Mouse (Mus musculus): ENCODE results near the gene Afg1l. TPM values are rescaled to one million over a fixed set of nuclear protein-coding genes. Genes with fewer than 3 reads are reported as not detected.

Gene Afg1l
- polyA plus RNA-seq, 1 experiment from 2014 or later: 15.3 TPM

GRCm38 (mm10) chr10:42297109-42297508 lies 181.3 kb downstream of the Afg1l start:
- H3K4me3 ChIP-seq (ENCODE audit: low read length): no peak overlapping the region
- no peaks in the 10 kb centered on the region for H3K9me3 ChIP-seq (ENCODE audit: control insufficient read depth, low read length)
- no peaks in the 10 kb centered on the region for H3K4me1 ChIP-seq (ENCODE audit: control insufficient read depth, insufficient read depth, low read length)
- H3K4me2 ChIP-seq (ENCODE audit: low read depth, low read length): no peak overlapping the region
- no peaks in the 10 kb centered on the region for H3K36me3 ChIP-seq (ENCODE audit: control insufficient read depth, insufficient read depth, low read length)
- no peak overlapping the region for H3K9ac ChIP-seq (ENCODE audit: low read depth, low read length)
- 84% methylated on average over 2 of the region's 2 CpGs for WGBS
- ATAC-seq: no peak
- no peaks in the 10 kb centered on the region for H3K27me3 ChIP-seq (replicated peaks; ENCODE audit: control insufficient read depth, insufficient read depth, low read length)
- H3K27ac ChIP-seq (ENCODE audit: low read length): no peak overlapping the region

GRCm38 (mm10) chr10:42296559-42296958 lies 181.8 kb downstream of the Afg1l start:
- no peaks in the 10 kb centered on the region for H3K9me3 ChIP-seq (ENCODE audit: control insufficient read depth, low read length)
- WGBS: 67% methylated on average over 4 of the region's 4 CpGs
- H3K27me3 ChIP-seq (replicated peaks; ENCODE audit: control insufficient read depth, insufficient read depth, low read length): no peaks in the 10 kb centered on the region
- H3K9ac ChIP-seq (ENCODE audit: low read depth, low read length): no peak overlapping the region
- no peak overlapping the region for H3K4me3 ChIP-seq (ENCODE audit: low read length)
- H3K27ac ChIP-seq (ENCODE audit: low read length): no peak overlapping the region
- ATAC-seq: no peak
- no peaks in the 10 kb centered on the region for H3K36me3 ChIP-seq (ENCODE audit: control insufficient read depth, insufficient read depth, low read length)
- no peak overlapping the region for H3K4me2 ChIP-seq (ENCODE audit: low read depth, low read length)
- no peaks in the 10 kb centered on the region for H3K4me1 ChIP-seq (ENCODE audit: control insufficient read depth, insufficient read depth, low read length)

GRCm38 (mm10) chr10:42295028-42295427 lies 183.3 kb downstream of the Afg1l start:
- no peak overlapping the region for H3K9ac ChIP-seq (ENCODE audit: low read depth, low read length)
- H3K27ac ChIP-seq (ENCODE audit: low read length): no peak overlapping the region
- H3K4me2 ChIP-seq (ENCODE audit: low read depth, low read length): no peak overlapping the region
- no peaks in the 10 kb centered on the region for H3K9me3 ChIP-seq (ENCODE audit: control insufficient read depth, low read length)
- no peak overlapping the region for H3K4me3 ChIP-seq (ENCODE audit: low read length)
- H3K27me3 ChIP-seq (replicated peaks; ENCODE audit: control insufficient read depth, insufficient read depth, low read length): no peaks in the 10 kb centered on the region
- H3K4me1 ChIP-seq (ENCODE audit: control insufficient read depth, insufficient read depth, low read length): no peaks in the 10 kb centered on the region
- WGBS: 13% methylated on average over 1 of the region's 1 CpGs
- no peak for ATAC-seq
- no peaks in the 10 kb centered on the region for H3K36me3 ChIP-seq (ENCODE audit: control insufficient read depth, insufficient read depth, low read length)

GRCm38 (mm10) chr10:42294392-42294791 lies 184.0 kb downstream of the Afg1l start:
- Histone ChIP-seq H3K27ac (ENCODE audit: low read length) (no peak overlapping the region), H3K4me3 (ENCODE audit: low read length) (no peak overlapping the region), H3K9me3 (ENCODE audit: control insufficient read depth, low read length) (no peaks in the 10 kb centered on the region), H3K9ac (ENCODE audit: low read depth, low read length) (no peak overlapping the region), H3K36me3 (ENCODE audit: control insufficient read depth, insufficient read depth, low read length) (no peaks in the 10 kb centered on the region), H3K27me3 (replicated peaks; ENCODE audit: control insufficient read depth, insufficient read depth, low read length) (no peaks in the 10 kb centered on the region), H3K4me2 (ENCODE audit: low read depth, low read length) (no peak overlapping the region), H3K4me1 (ENCODE audit: control insufficient read depth, insufficient read depth, low read length) (no peaks in the 10 kb centered on the region)
- no peak for ATAC-seq
- 56% methylated on average over 2 of the region's 2 CpGs for WGBS

- ATAC-seq: no peak
- no peak overlapping the region for H3K27ac ChIP-seq (ENCODE audit: low read length)
- no peak overlapping the region for H3K4me2 ChIP-seq (ENCODE audit: low read depth, low read length)
- H3K4me1 ChIP-seq (ENCODE audit: control insufficient read depth, insufficient read depth, low read length): no peaks in the 10 kb centered on the region
- no peaks in the 10 kb centered on the region for H3K9me3 ChIP-seq (ENCODE audit: control insufficient read depth, low read length)
- no peaks in the 10 kb centered on the region for H3K27me3 ChIP-seq (replicated peaks; ENCODE audit: control insufficient read depth, insufficient read depth, low read length)
- H3K4me3 ChIP-seq (ENCODE audit: low read length): no peak overlapping the region
- H3K9ac ChIP-seq (ENCODE audit: low read depth, low read length): no peak overlapping the region
- 56% methylated on average over 4 of the region's 4 CpGs for WGBS
- no peaks in the 10 kb centered on the region for H3K36me3 ChIP-seq (ENCODE audit: control insufficient read depth, insufficient read depth, low read length)
Observed at GRCm38 (mm10) chr10:42293877-42294276, 184.5 kb downstream of the Afg1l start.

- H3K4me3 ChIP-seq (ENCODE audit: low read length): no peak overlapping the region
- no peak overlapping the region for H3K9ac ChIP-seq (ENCODE audit: low read depth, low read length)
- ATAC-seq: no peak
- H3K4me1 ChIP-seq (ENCODE audit: control insufficient read depth, insufficient read depth, low read length): no peaks in the 10 kb centered on the region
- WGBS: 65% methylated on average over 5 of the region's 5 CpGs
- no peaks in the 10 kb centered on the region for H3K27me3 ChIP-seq (replicated peaks; ENCODE audit: control insufficient read depth, insufficient read depth, low read length)
- H3K9me3 ChIP-seq (ENCODE audit: control insufficient read depth, low read length): no peaks in the 10 kb centered on the region
- no peak overlapping the region for H3K27ac ChIP-seq (ENCODE audit: low read length)
- no peak overlapping the region for H3K4me2 ChIP-seq (ENCODE audit: low read depth, low read length)
- no peaks in the 10 kb centered on the region for H3K36me3 ChIP-seq (ENCODE audit: control insufficient read depth, insufficient read depth, low read length)
Observed at GRCm38 (mm10) chr10:42291360-42291759, 187.0 kb downstream of the Afg1l start.

DNA sequence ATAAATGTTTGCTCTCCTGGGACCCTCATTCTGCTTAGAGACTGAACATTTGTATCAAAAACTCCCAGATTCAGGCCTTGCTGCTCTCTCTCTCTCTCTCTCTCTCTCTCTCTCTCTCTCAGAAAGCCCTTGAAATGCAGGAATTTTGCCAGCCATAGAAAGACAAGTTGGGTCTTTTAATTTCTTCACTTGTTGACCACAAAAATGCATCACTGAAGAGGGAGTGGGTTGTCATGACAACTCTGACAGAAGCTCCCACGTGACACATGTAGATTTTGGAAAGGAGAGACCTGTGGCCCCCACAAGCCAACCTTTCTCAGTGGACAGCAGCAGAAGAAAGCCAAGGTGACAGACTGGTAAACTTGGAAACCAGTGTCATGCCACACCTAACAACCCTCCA lies 190.7 kb downstream of the Afg1l start:
- Histone ChIP-seq H3K9me3 (ENCODE audit: control insufficient read depth, low read length) (no peaks in the 10 kb centered on the region), H3K4me3 (ENCODE audit: low read length) (no peak overlapping the region), H3K27ac (ENCODE audit: low read length) (no peak overlapping the region), H3K4me2 (ENCODE audit: low read depth, low read length) (no peak overlapping the region), H3K27me3 (replicated peaks; ENCODE audit: control insufficient read depth, insufficient read depth, low read length) (no peaks in the 10 kb centered on the region), H3K9ac (ENCODE audit: low read depth, low read length) (no peak overlapping the region), H3K36me3 (ENCODE audit: control insufficient read depth, insufficient read depth, low read length) (no peaks in the 10 kb centered on the region), H3K4me1 (ENCODE audit: control insufficient read depth, insufficient read depth, low read length) (no peaks in the 10 kb centered on the region)
- no peak for ATAC-seq
- 74% methylated on average over 1 of the region's 1 CpGs for whole genome bisulfite sequencing

DNA sequence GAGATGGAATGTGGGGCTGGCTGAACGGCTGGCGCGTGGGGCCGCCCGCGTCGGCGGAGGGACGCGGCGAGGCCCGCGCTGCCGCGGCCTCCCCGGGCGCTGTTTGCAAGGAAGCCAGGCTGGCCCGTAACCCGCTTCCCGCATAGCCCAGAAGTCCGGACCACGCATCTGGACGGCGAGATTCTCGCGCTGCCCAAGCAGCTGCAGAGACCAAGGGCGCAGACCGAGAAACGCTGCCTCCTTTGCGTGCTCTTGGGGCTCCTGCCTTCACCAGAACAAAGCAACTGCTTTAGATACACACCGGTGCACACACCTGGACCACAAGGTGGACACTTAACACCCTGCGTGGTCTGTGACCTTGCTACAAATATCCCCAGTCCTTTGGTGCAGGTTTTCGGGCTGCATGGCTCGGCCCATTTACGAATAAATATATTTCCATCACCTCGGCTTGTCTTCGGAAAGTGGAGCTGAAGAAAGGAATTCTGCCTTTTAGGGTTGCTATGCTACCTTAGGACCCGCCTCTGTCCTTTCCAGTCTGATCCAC lies 200.0 kb downstream of the Afg1l start:
- ATAC-seq: 0 out of 2 replicates have a peak, but pooled peaks have one; percentile 0
- H3K9me3 ChIP-seq (ENCODE audit: control insufficient read depth, low read length): no peaks in the 10 kb centered on the region
- H3K4me2 ChIP-seq (ENCODE audit: low read depth, low read length): peak overlapping the region; percentile 98
- H3K36me3 ChIP-seq (ENCODE audit: control insufficient read depth, insufficient read depth, low read length): no peaks in the 10 kb centered on the region
- H3K27ac ChIP-seq (ENCODE audit: low read length): peak overlapping the region; percentile 99
- under 1% methylated on average over 38 of the region's 38 CpGs for WGBS
- peak overlapping the region; percentile 83 for H3K9ac ChIP-seq (ENCODE audit: low read depth, low read length)
- H3K4me3 ChIP-seq (ENCODE audit: low read length): peak overlapping the region; percentile 82
- H3K27me3 ChIP-seq (replicated peaks; ENCODE audit: control insufficient read depth, insufficient read depth, low read length): no peaks in the 10 kb centered on the region
- peaks cover 20% of the 10 kb centered on the region for H3K4me1 ChIP-seq (ENCODE audit: control insufficient read depth, insufficient read depth, low read length)

GRCm38 (mm10) chr10:42277476-42278306 lies 200.7 kb downstream of the Afg1l start:
- peak overlapping the region; percentile 98 for H3K4me2 ChIP-seq (ENCODE audit: low read depth, low read length)
- H3K9ac ChIP-seq (ENCODE audit: low read depth, low read length): peak overlapping the region; percentile 93
- peak overlapping the region; percentile 82 for H3K4me3 ChIP-seq (ENCODE audit: low read length)
- H3K36me3 ChIP-seq (ENCODE audit: control insufficient read depth, insufficient read depth, low read length): no peaks in the 10 kb centered on the region
- no peaks in the 10 kb centered on the region for H3K27me3 ChIP-seq (replicated peaks; ENCODE audit: control insufficient read depth, insufficient read depth, low read length)
- ATAC-seq: peak; percentile 89
- WGBS: under 1% methylated on average over 76 of the region's 78 CpGs
- no peaks in the 10 kb centered on the region for H3K9me3 ChIP-seq (ENCODE audit: control insufficient read depth, low read length)
- peaks cover 23% of the 10 kb centered on the region for H3K4me1 ChIP-seq (ENCODE audit: control insufficient read depth, insufficient read depth, low read length)
- peak overlapping the region; percentile 99 for H3K27ac ChIP-seq (ENCODE audit: low read length)

All from intestine, embryonic 16.5 days (tissue).